Mouse (Mus musculus) lung, embryonic 16.5 days (tissue): ENCODE results near the gene Hsd3b7. TPM values are rescaled to one million over a fixed set of nuclear protein-coding genes. Genes with fewer than 3 reads are reported as not detected.

Source experiments
- ATAC-seq: fragments of 200-750 bp; cut with Nextera tagmentation; 2 replicates; pipeline ENCODE4 v1.8.0; 2017; ENCODE audit warnings: low read depth, mild to moderate bottlenecking, moderate library complexity
- H3K27ac ChIP-seq: fragments of 300-500 bp; sonication (generic); 2 replicates; pipeline ENCODE4 v1.5.1; 2014; ENCODE audit warnings: mild to moderate bottlenecking, control low read depth, low read length
- H3K27me3 ChIP-seq: fragments of 300-500 bp; sonication (generic); 2 replicates; pipeline ENCODE4 v1.6.1; 2014; ENCODE audit warnings: low read depth, low read length, mixed read lengths; ENCODE audit not compliant: control insufficient read depth, insufficient read depth
- H3K36me3 ChIP-seq: fragments of 300-500 bp; sonication (generic); 2 replicates; pipeline ENCODE4 v1.6.1; 2014; ENCODE audit warnings: low read length; ENCODE audit not compliant: control insufficient read depth, insufficient read depth
- H3K4me1 ChIP-seq: fragments of 300-500 bp; sonication (generic); replicated peaks from 2 replicates; pipeline ENCODE4 v1.6.1; 2014; ENCODE audit warnings: low read length, mixed read lengths; ENCODE audit not compliant: control insufficient read depth, insufficient read depth
- H3K4me2 ChIP-seq: fragments of 300-500 bp; sonication (generic); 2 replicates; pipeline ENCODE4 v1.6.1; 2014; ENCODE audit warnings: low read depth, low read length, control low read depth
- H3K4me3 ChIP-seq: fragments of 300-500 bp; sonication (generic); 2 replicates; pipeline ENCODE4 v1.5.1; 2014; ENCODE audit warnings: mild to moderate bottlenecking, low read length, control low read depth
- H3K9ac ChIP-seq: fragments of 300-500 bp; sonication (generic); 2 replicates; pipeline ENCODE4 v1.6.1; 2014; ENCODE audit warnings: low read length, control low read depth
- H3K9me3 ChIP-seq: fragments of 300-500 bp; sonication (generic); 2 replicates; pipeline ENCODE4 v1.6.1; 2016; ENCODE audit warnings: low read length; ENCODE audit not compliant: control insufficient read depth
- WGBS: fragments of 180-500 bp; shearing (Covaris S2); extraction: QIAGEN DNeasy Blood & Tissue Kit; methylation state at CpG from one replicate; pipeline ENCODE4 v1.1.7; 2014; 5-methylcytosine and 5-hydroxymethylcytosine counted together
- polyA plus RNA-seq: library from polyadenylated mRNA; unstranded; fragments of >200 nt; fragmentation: Nextera tagmentation; extraction: Ambion mirVana; gene quantifications from 2 replicates; pipeline ENCODE4 v1.2.1, GENCODE M21; 2015

Gene Hsd3b7
- polyA plus RNA-seq, 1 experiment from 2014 or later: 27.5 TPM

GRCm38 (mm10) chr7:127797076-127797845 lies 3.1 kb upstream of the Hsd3b7 start:
- H3K27ac ChIP-seq: no peak overlapping the region
- no peaks in the 10 kb centered on the region for H3K9me3 ChIP-seq
- H3K9ac ChIP-seq: no peak overlapping the region
- no peak for ATAC-seq
- no peak overlapping the region for H3K4me3 ChIP-seq
- H3K4me1 ChIP-seq: peaks cover 6% of the 10 kb centered on the region
- WGBS: 86% methylated on average over 23 of the region's 23 CpGs
- H3K36me3 ChIP-seq: peaks cover 57% of the 10 kb centered on the region
- no peaks in the 10 kb centered on the region for H3K27me3 ChIP-seq
- H3K4me2 ChIP-seq: no peak overlapping the region

- Histone ChIP-seq H3K4me1 (peaks cover 6% of the 10 kb centered on the region), H3K36me3 (peaks cover 48% of the 10 kb centered on the region), H3K4me3 (no peak overlapping the region), H3K27ac (no peak overlapping the region), H3K27me3 (no peaks in the 10 kb centered on the region), H3K9me3 (no peaks in the 10 kb centered on the region), H3K9ac (no peak overlapping the region), H3K4me2 (no peak overlapping the region)
- WGBS: 83% methylated on average over 4 of the region's 4 CpGs
- no peak for ATAC-seq
Observed at GRCm38 (mm10) chr7:127798591-127798990, 1.8 kb upstream of the Hsd3b7 start.

GRCm38 (mm10) chr7:127799211-127799610 lies 1.2 kb upstream of the Hsd3b7 start:
- Histone ChIP-seq H3K27me3 (no peaks in the 10 kb centered on the region), H3K36me3 (peaks cover 44% of the 10 kb centered on the region), H3K4me1 (peaks cover 6% of the 10 kb centered on the region), H3K4me3 (no peak overlapping the region), H3K4me2 (no peak overlapping the region), H3K9ac (no peak overlapping the region), H3K9me3 (no peaks in the 10 kb centered on the region), H3K27ac (no peak overlapping the region)
- ATAC-seq: no peak
- WGBS: 88% methylated on average over 13 of the region's 13 CpGs

DNA sequence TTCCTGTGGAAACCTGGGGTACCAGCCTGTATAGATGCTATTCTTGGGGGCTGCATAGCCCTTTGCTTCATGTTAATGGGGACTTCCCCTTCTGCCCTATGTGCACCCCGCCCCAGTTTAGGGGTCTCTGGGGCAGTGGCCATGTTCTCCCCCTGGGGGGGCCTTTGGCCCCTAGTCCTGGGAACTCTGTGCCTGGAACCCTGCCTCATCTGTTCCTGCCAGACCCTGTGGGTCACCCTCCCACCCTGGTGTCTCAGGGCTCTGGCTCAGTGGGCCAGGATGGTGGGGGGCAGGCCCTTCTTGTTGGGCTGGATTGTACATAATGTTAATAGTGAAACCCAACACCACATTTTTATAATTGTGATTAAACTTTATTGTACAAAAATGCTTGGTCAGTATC lies 666 bp upstream of the Hsd3b7 start:
- no peak for ATAC-seq
- Histone ChIP-seq H3K9ac (no peak overlapping the region), H3K4me2 (no peak overlapping the region), H3K36me3 (peaks cover 44% of the 10 kb centered on the region), H3K4me3 (no peak overlapping the region), H3K27ac (no peak overlapping the region), H3K9me3 (no peaks in the 10 kb centered on the region), H3K4me1 (peaks cover 6% of the 10 kb centered on the region), H3K27me3 (no peaks in the 10 kb centered on the region)
- 69% methylated on average over 1 of the region's 1 CpGs for WGBS

GRCm38 (mm10) chr7:127801010-127801621 lies 712 bp downstream of the Hsd3b7 start:
- no peak for ATAC-seq
- Histone ChIP-seq H3K4me3 (peak overlapping the region; percentile 28), H3K27ac (no peak overlapping the region; the same call in 1 of the 2 replicates), H3K4me2 (peak overlapping the region; percentile 45), H3K4me1 (peaks cover 6% of the 10 kb centered on the region), H3K36me3 (peaks cover 32% of the 10 kb centered on the region), H3K9me3 (no peaks in the 10 kb centered on the region), H3K27me3 (no peaks in the 10 kb centered on the region), H3K9ac (peak overlapping the region; percentile 58)
- 87% methylated on average over 8 of the region's 8 CpGs for WGBS

DNA sequence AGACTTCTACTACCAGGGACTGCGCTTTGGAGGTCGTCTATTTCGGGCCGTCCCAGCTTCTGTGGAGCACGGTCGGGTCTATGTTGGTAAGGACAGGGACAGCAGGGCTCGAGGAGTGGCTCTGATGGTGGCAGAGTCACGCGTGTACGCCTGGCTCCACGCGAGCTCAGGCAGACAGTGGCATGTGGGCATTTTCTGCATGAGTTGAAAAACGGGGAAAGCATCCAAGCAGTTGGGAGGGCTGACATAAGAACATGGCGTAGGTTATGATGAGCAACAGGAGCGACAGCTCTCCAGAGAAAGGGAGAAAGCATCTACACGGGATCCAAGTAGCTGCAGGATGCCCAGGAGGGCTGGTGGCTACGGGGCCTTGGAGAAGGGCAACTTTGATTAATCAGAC lies 1.9 kb downstream of the Hsd3b7 start:
- H3K4me2 ChIP-seq: no peak overlapping the region
- WGBS: 88% methylated on average over 17 of the region's 17 CpGs
- H3K27me3 ChIP-seq: no peaks in the 10 kb centered on the region
- ATAC-seq: no peak
- H3K36me3 ChIP-seq: peaks cover 22% of the 10 kb centered on the region
- H3K4me1 ChIP-seq: peaks cover 6% of the 10 kb centered on the region
- no peaks in the 10 kb centered on the region for H3K9me3 ChIP-seq
- no peak overlapping the region for H3K9ac ChIP-seq
- no peak overlapping the region for H3K4me3 ChIP-seq
- no peak overlapping the region for H3K27ac ChIP-seq

DNA sequence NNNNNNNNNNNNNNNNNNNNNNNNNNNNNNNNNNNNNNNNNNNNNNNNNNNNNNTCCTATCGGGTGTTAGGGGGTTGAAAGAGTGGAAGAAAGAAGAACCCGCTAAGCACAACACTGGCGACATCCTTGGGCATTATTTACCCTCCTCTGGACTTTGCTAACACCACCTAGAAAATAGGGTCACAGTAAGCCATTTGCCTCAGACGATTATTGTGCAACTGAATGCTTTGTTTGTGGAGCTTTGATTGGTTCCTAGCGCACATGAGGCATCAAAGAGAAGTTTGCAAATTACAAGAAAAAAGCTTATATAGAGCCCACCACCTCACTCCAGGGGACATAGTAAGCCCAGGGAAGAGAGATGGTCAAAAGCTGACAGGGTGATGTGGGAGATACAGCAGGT lies 8.4 kb downstream of the Hsd3b7 start:
- no peaks in the 10 kb centered on the region for H3K36me3 ChIP-seq

DNA sequence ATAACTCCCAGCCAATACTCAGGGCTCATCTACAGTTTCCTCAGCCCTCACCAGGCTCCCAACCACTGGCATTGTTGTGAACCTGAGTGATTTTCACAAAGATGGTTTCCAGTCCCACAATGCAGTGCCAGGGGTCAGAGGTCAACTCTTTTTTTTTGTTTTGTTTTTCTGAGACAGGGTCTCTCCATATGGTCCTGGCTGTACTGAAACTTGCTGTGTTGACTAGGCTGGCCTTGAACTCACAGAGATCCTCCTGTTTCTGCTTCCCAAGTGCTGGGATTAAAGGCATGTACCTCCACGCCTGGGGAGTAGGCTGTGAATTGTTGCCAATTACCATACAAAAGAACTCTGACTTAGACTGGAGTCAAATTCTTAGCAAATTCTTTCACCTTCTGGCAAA lies 9.4 kb downstream of the Hsd3b7 start:
- 89% methylated on average over 1 of the region's 1 CpGs for WGBS
- no peak for ATAC-seq
- Histone ChIP-seq H3K4me3 (no peak overlapping the region), H3K36me3 (no peaks in the 10 kb centered on the region), H3K9ac (no peak overlapping the region), H3K27me3 (no peaks in the 10 kb centered on the region), H3K4me1 (no peaks in the 10 kb centered on the region), H3K27ac (no peak overlapping the region), H3K4me2 (no peak overlapping the region), H3K9me3 (no peaks in the 10 kb centered on the region)

More for the DNA sequence above, 8.4 kb downstream of the Hsd3b7 start:
- WGBS: 59% methylated on average over 5 of the region's 5 CpGs
- Histone ChIP-seq H3K9me3 (no peaks in the 10 kb centered on the region), H3K4me3 (no peak overlapping the region), H3K27ac (no peak overlapping the region), H3K9ac (no peak overlapping the region), H3K4me2 (no peak overlapping the region), H3K4me1 (no peaks in the 10 kb centered on the region), H3K27me3 (no peaks in the 10 kb centered on the region)
- no peak for ATAC-seq

DNA sequence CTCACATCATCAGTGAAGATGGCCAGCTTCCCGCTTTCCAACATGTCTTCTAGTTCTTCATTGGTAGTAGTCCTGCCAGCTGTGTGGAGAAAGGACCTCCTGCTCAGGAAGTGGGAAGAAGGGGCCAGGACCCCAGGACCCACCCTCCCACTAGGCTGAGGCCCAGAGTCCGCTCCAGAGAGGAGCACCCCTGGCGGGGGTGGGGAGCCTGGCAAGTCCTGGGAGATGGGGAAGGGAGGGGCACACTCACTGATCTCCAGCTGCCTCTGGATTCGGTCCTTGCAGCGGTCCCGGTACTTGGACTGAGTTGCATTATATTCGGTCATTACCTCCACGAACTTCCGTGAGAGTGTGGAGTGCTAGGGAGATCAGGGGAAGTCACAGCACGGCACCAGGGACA lies 10.2 kb downstream of the Hsd3b7 start:
- H3K27ac ChIP-seq: no peak overlapping the region
- H3K4me3 ChIP-seq: no peak overlapping the region
- H3K4me2 ChIP-seq: no peak overlapping the region
- H3K4me1 ChIP-seq: peaks cover under 1% of the 10 kb centered on the region; the same call in 1 of the 2 replicates
- no peaks in the 10 kb centered on the region for H3K27me3 ChIP-seq
- no peak overlapping the region for H3K9ac ChIP-seq
- H3K36me3 ChIP-seq: no peaks in the 10 kb centered on the region
- no peak for ATAC-seq
- WGBS: 76% methylated on average over 10 of the region's 10 CpGs
- no peaks in the 10 kb centered on the region for H3K9me3 ChIP-seq
